Mouse (Mus musculus) intestine, postnatal 0 days (tissue): ENCODE results near the gene Usp48. TPM values are rescaled to one million over a fixed set of nuclear protein-coding genes. Genes with fewer than 3 reads are reported as not detected.

ENCODE experiments used
- ATAC-seq: fragments of 200-750 bp; cut with Nextera tagmentation; 2 replicates; pipeline ENCODE4 v1.8.0; 2017; ENCODE audit warnings: mild to moderate bottlenecking, moderate TSS enrichment, moderate library complexity
- H3K27ac ChIP-seq: fragments of 300-500 bp; sonication (generic); 2 replicates; pipeline ENCODE4 v1.5.1; 2014; ENCODE audit warnings: mild to moderate bottlenecking, low read depth, low read length, moderate library complexity
- H3K27me3 ChIP-seq: fragments of 300-500 bp; sonication (generic); replicated peaks from 2 replicates; pipeline ENCODE4 v1.6.1; 2014; ENCODE audit warnings: low read length, mixed read lengths; ENCODE audit not compliant: control insufficient read depth, insufficient read depth
- H3K36me3 ChIP-seq: fragments of 300-500 bp; sonication (generic); 2 replicates; pipeline ENCODE4 v1.6.1; 2014; ENCODE audit warnings: mild to moderate bottlenecking, moderate library complexity; ENCODE audit not compliant: control insufficient read depth, insufficient read depth
- H3K4me1 ChIP-seq: fragments of 300-500 bp; sonication (generic); replicated peaks from 2 replicates; pipeline ENCODE4 v1.6.1; 2014; ENCODE audit warnings: antibody characterized with exemption, low read length, mixed read lengths; ENCODE audit not compliant: control insufficient read depth, insufficient read depth
- H3K4me2 ChIP-seq: fragments of 300-500 bp; sonication (generic); replicated peaks from 2 replicates; pipeline ENCODE4 v1.6.1; 2014; ENCODE audit warnings: low read depth, mild to moderate bottlenecking, moderate library complexity
- H3K4me3 ChIP-seq: fragments of 300-500 bp; sonication (generic); 2 replicates; pipeline ENCODE4 v1.5.1; 2014; ENCODE audit warnings: low read depth, low read length
- H3K9ac ChIP-seq: fragments of 300-500 bp; sonication (generic); 2 replicates; pipeline ENCODE4 v1.6.1; 2014; ENCODE audit warnings: mild to moderate bottlenecking, low read depth, low read length
- H3K9me3 ChIP-seq: fragments of 300-500 bp; sonication (generic); 2 replicates; pipeline ENCODE4 v1.6.1; 2016; ENCODE audit warnings: mixed run types; ENCODE audit not compliant: control insufficient read depth
- CTCF ChIP-seq: sonication (generic); IDR thresholded peaks from 2 replicates; pipeline ENCODE4 v1.5.1; 2016; ENCODE audit warnings: low read depth, mild to moderate bottlenecking, control low read depth, antibody characterized with exemption, moderate library complexity
- WGBS: fragments of 180-500 bp; shearing (Covaris S2); extraction: QIAGEN DNeasy Blood & Tissue Kit; methylation state at CpG from one replicate; pipeline ENCODE4 v1.1.7; 2014; 5-methylcytosine and 5-hydroxymethylcytosine counted together
- polyA plus RNA-seq: library from polyadenylated mRNA; unstranded; fragments of >200 nt; fragmentation: Nextera tagmentation; extraction: Ambion mirVana; gene quantifications from 2 replicates; pipeline ENCODE4 v1.2.1, GENCODE M21; 2015

The Usp48 gene
- polyA plus RNA-seq: 33.3 and 36.7 TPM in 2 replicates

- no peak for TF ChIP-seq CTCF
- peak; percentile 96 for ATAC-seq
- under 1% methylated on average over 92 of the region's 92 CpGs for WGBS
Measured at GRCm38 (mm10) chr4:137593601-137594495, at the start of gene Usp48. Usp48 (plus strand) TSS chr4:137593755.

GRCm38 (mm10) chr4:137545568-137545967 is 48.0 kb upstream of the Usp48 start:
- TF ChIP-seq CTCF: no peak
- no peak for ATAC-seq
- Histone ChIP-seq H3K36me3 (peaks cover 71% of the 10 kb centered on the region), H3K9me3 (no peaks in the 10 kb centered on the region), H3K9ac (no peak overlapping the region), H3K27me3 (no peaks in the 10 kb centered on the region), H3K4me2 (no peak overlapping the region), H3K4me3 (no peak overlapping the region), H3K27ac (no peak overlapping the region), H3K4me1 (no peaks in the 10 kb centered on the region)
- whole genome bisulfite sequencing: 92% methylated on average over 9 of the region's 9 CpGs

More at GRCm38 (mm10) chr4:137593601-137594495, at the start of gene Usp48:
- no peaks in the 10 kb centered on the region for H3K27me3 ChIP-seq
- H3K27ac ChIP-seq: peak within 1 kb of the TSS; percentile 100
- H3K36me3 ChIP-seq: no peaks in the 10 kb centered on the region; the same call in 1 of the 2 replicates
- peak within 1 kb of the TSS; percentile 67 for H3K4me2 ChIP-seq
- peak within 1 kb of the TSS; percentile 93 for H3K4me3 ChIP-seq
- no peaks in the 10 kb centered on the region for H3K9me3 ChIP-seq
- H3K4me1 ChIP-seq: peaks cover 21% of the 10 kb centered on the region; the same call in 1 of the 2 replicates
- H3K9ac ChIP-seq: peak within 1 kb of the TSS; percentile 88

- H3K36me3 ChIP-seq: peaks cover 71% of the 10 kb centered on the region
- H3K27ac ChIP-seq: no peak overlapping the region
- no peaks in the 10 kb centered on the region for H3K9me3 ChIP-seq
- 87% methylated on average over 5 of the region's 5 CpGs for WGBS
- no peak overlapping the region for H3K9ac ChIP-seq
- H3K4me3 ChIP-seq: no peak overlapping the region
- H3K4me2 ChIP-seq: no peak overlapping the region
- no peaks in the 10 kb centered on the region for H3K4me1 ChIP-seq
- no peak for ATAC-seq
- peak; percentile 83 for TF ChIP-seq CTCF
- H3K27me3 ChIP-seq: no peaks in the 10 kb centered on the region
Measured at GRCm38 (mm10) chr4:137546003-137546525, 47.5 kb upstream of the Usp48 start.

- 96% methylated on average over 17 of the region's 17 CpGs for WGBS
- Histone ChIP-seq H3K4me1 (no peaks in the 10 kb centered on the region), H3K27me3 (no peaks in the 10 kb centered on the region), H3K36me3 (peaks cover 51% of the 10 kb centered on the region), H3K4me2 (no peak overlapping the region), H3K4me3 (no peak overlapping the region), H3K9me3 (no peaks in the 10 kb centered on the region), H3K27ac (no peak overlapping the region), H3K9ac (no peak overlapping the region)
- TF ChIP-seq CTCF: no peak
- no peak for ATAC-seq
Measured at GRCm38 (mm10) chr4:137553466-137553865, 40.1 kb upstream of the Usp48 start.

GRCm38 (mm10) chr4:137556673-137557210 is 36.8 kb upstream of the Usp48 start:
- no peak for ATAC-seq

GRCm38 (mm10) chr4:137569873-137570272 is 23.7 kb upstream of the Usp48 start:
- H3K4me3 ChIP-seq: no peak overlapping the region
- H3K27me3 ChIP-seq: no peaks in the 10 kb centered on the region
- H3K4me1 ChIP-seq: no peaks in the 10 kb centered on the region
- 71% methylated on average over 9 of the region's 9 CpGs for WGBS
- peaks cover 35% of the 10 kb centered on the region; the same call in 1 of the 2 replicates for H3K36me3 ChIP-seq
- no peaks in the 10 kb centered on the region for H3K9me3 ChIP-seq
- H3K4me2 ChIP-seq: no peak overlapping the region
- H3K27ac ChIP-seq: no peak overlapping the region
- TF ChIP-seq CTCF: no peak
- no peak for ATAC-seq
- no peak overlapping the region for H3K9ac ChIP-seq

More at GRCm38 (mm10) chr4:137556673-137557210, 36.8 kb upstream of the Usp48 start:
- H3K4me3 ChIP-seq: no peak overlapping the region
- no peaks in the 10 kb centered on the region for H3K4me1 ChIP-seq
- H3K9ac ChIP-seq: no peak overlapping the region
- H3K27ac ChIP-seq: no peak overlapping the region
- no peak for TF ChIP-seq CTCF
- H3K27me3 ChIP-seq: no peaks in the 10 kb centered on the region
- WGBS: 90% methylated on average over 16 of the region's 16 CpGs
- H3K36me3 ChIP-seq: peaks cover 48% of the 10 kb centered on the region; the same call in 1 of the 2 replicates
- no peak overlapping the region for H3K4me2 ChIP-seq
- no peaks in the 10 kb centered on the region for H3K9me3 ChIP-seq
